Mouse (Mus musculus) mouse trophoblast stem cell (cell line): ENCODE results near the gene Aspn.
"Not testable (repeated sequence)": the region's sequence is repeated elsewhere in the genome, so short reads cannot be mapped to it uniquely, and the experiment has no call there.

Experiments
- in situ Hi-C, 2 experiments: fragments of 300-500 bp; cut with MseI, MboI; formaldehyde crosslinking; loops; 2 replicates in 1 of 2; 3 replicates in 1 of 2; pipeline ENCODE4 v1.15.1; 2025

Gene Aspn

DNA sequence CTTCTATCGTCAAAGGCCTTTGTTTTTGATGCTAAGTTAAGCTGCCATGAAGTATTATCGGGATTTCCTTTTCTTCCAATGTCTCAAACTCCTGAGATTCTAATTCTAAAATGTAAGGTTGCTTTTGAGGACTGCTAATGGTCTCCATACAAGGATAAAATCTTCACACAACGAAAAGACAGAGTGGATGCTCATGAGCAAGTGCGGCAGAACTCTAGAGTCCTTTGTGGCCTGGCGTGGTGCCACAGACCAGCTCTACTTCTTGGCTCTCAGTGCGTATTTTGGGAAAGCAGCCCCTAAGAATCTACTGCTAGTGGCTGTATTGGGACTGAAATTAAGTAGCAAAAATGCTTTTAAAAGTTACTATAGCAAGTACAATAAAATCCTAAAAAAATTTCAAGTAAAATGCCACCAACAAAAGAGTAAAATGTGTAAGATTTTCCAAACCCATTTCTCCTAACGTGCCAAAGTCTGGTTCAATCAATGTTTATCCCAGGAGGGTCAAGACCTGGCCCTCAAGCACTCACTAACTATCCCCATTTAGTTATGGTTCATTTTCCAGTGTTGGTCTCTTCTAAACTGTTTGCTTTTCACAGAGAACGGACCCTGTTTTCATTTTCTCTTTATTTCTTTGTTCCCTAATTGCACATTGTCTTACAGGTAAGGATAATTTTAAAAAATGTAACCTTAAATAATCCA is 40.2 kb downstream of the Aspn start:
- in situ Hi-C loops: no loop called here

DNA sequence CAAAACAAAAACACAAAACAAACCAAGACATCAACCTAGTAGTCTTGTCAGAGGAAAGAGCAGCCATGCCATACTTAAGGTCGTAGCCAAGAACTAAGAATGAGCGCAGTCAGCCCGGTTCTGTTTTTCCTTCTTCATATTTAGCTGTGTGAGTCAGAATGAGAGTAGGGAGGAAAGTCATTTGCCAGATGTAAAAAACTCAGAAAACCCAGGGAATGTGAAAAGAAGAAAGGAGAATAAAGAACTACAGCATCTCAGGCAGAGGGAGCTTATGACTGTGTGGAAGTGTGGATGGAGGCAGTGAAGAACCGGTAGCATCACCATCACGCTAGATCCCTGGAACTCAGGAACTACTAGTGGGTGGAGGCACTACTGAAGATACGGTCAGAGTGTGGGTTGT is 41.8 kb downstream of the Aspn start:
- in situ Hi-C loops: no loop called here

DNA sequence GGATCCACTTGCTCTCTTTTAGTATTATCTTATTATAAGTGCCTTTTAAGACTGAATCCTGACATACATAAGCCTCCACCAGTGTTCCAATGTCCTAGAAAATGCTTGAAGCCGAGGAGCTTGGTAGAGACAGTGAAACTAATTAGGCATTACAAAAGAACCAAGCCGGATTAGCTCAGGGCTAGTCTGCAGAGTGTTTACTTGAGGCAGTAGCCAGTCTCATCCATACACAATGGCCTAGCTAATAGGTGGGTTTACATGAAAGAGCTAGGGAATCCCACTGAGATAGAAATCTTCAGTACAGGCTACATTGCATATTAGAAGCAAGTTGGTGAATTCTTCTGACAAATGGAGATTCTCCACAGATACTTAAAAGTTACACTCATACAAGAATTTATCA is 58.3 kb downstream of the Aspn start:
- in situ Hi-C loops: not testable (repeated sequence)

DNA sequence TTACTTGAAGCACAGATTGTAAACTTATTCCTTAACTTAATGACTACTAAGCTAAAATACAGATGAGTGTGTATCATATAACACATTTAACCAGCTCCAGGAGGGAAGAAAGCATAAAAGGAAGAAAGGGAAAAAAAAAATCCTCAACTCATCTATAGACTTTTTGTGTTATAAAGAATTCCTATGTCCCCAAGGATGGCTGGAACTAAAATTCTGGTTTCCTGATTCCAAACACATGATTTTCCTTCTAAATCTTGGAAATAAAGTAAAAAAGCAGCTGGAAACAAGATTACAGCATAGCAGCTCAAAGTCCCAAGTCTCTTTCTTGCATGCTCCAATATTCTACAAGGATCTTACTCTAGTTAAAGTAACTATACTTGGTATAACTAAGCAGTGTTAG is 59.4 kb downstream of the Aspn start:
- in situ Hi-C loops: no loop called here

DNA sequence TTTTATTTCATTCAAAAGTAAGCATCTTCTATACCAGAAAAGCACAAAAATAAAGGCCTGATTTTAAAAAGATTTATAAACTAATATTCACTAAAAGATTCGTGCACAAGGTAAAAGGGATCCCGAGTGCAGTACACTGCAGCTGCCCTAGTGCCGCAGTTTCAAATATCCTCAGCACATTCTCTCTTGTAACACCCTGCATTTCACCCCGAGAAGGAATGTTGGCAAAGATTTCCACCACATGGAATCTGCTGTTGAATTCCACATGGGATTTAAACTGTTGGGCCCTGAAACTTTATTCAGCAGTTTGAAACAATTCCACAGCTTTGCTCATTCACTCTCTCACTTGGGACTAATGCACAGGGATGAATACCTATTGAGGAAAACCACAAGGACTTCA is 63.5 kb downstream of the Aspn start, which contains the start of gene Ogn:
Gene Ogn, plus strand, starts transcription at position 333 of the 400 bp plus-strand sequence.
- in situ Hi-C loops: no loop called here

DNA sequence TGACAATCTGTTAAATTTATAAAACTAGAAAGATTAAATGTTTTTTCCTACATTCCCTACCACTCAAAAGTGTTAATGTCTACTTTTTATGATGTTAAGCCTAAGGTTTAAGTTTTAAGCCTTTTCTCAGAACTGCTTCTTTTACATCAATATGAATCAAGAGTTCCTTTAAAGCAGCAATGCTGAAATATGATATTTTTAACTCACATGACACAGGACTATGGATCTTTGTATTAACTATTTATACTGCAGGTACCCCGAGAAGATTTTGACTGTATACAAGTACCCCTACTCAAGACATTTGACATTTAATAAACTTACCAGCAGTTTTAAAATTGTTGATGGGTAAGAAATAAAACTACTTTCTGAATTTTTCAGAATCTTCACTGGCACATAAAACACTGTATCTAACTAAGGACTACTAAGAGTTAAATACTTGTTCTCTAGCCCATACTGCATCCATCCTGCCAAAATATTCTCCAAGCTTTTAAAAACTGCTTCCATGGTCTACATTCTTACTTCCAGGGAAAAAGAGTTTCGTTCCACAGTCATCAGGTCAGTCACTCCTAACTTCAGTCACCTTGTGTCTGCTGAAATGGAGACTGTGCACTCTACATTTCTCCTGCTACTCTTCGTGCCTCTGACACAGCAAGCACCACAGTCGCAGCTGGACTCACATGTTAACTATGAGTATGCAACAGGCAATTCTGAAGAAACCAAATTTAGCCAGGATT is 64.5 kb downstream of the Aspn start:
- in situ Hi-C loops: no loop called here

DNA sequence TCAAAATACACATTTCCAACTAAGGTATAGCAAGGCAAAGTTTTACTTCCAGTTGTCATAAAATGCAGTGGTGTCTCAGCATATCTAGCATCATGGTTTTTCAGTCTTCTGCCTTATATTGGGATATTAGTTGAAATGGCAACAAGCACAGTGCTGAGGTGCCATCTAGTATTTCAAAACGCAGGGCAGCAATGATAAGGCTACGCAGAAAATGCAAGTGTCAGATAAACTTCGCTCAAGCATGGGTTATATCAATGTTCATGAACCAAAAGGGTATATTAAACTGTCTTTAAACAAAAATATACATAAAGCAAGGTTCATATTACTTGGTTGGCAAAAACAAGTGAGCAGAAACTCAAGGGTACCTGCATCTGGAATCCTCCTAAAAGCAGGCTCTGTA is 72.8 kb downstream of the Aspn start:
- in situ Hi-C loops: no loop called here
